In genomic region chr1:67103476-67104248, GRCm38 (mm10) we compare ENCODE assay signal across 13 mouse cellular contexts. TPM values are rescaled to one million over a fixed set of nuclear protein-coding genes. Genes with fewer than 3 reads are reported as not detected.
DNase-seq lines count a peak whose midpoint lies in the region; ATAC-seq and TF ChIP-seq lines count a peak whose summit lies in the region.
"Had no signal": no experiment of that assay in that cellular context is flagged by ENCODE, and none has a peak within 500 bp of the region (broad histone marks: within the 10 kb centered on the region; RNA-seq: fewer than 3 reads in every experiment).

No protein-coding gene starts in this region.

- peak; percentile 5 to 6 for DNase-seq in left cerebral cortex, postnatal 14 days (ENCODE audit: low spot score in 2 of 2)
- no peak for DNase-seq in left cerebral cortex, adult 2 months (ENCODE audit: extremely low spot score in 1 of 2, low spot score in 2 of 2)
- peak; percentile 6 for DNase-seq in ZHBTc4 (ENCODE audit: low read depth, low spot score)
- peak; percentile 22 for DNase-seq in embryo, embryonic 10.5 days (ENCODE audit: low spot score)
- peak; percentile 98 for DNase-seq in liver, adult 2 months (ENCODE audit: extremely low read depth, low read depth, low spot score)
- DNase-seq in spleen, postnatal 4 days (ENCODE audit: low spot score in 2 of 2): no peak
- DNase-seq: adrenal gland, adult 2 months; cerebellum, adult 9-11 months; kidney, postnatal 14 days; left cerebral cortex, postnatal 4 days had no signal

- 18% methylated on average over 12 of the region's 12 CpGs for WGBS in liver, adult 2 months
- WGBS in hindbrain, embryonic 16.5 days: 67% methylated on average over 12 of the region's 12 CpGs

- TF ChIP-seq CTCF in left cerebral cortex, adult 2 months (IDR thresholded peaks at IDR 0.05): no peak
- TF ChIP-seq CTCF in liver, adult 2 months (IDR thresholded peaks at IDR 0.05; ENCODE audit: low read depth, low read length): no peak

- H3K36me3 ChIP-seq in liver, adult 2 months (ENCODE audit: control insufficient read depth, insufficient read depth, low read length): no peaks in the 10 kb centered on the region
- no peaks in the 10 kb centered on the region for H3K36me3 ChIP-seq in hindbrain, embryonic 16.5 days (ENCODE audit: control insufficient read depth, insufficient read depth, low read length)

- no peak overlapping the region for H3K4me3 ChIP-seq in left cerebral cortex, adult 2 months
- no peak overlapping the region for H3K4me3 ChIP-seq in liver, adult 2 months (ENCODE audit: insufficient read depth, low read depth, low read length)
- H3K4me3 ChIP-seq in hindbrain, embryonic 16.5 days (ENCODE audit: low read length): no peak overlapping the region
- H3K4me3 ChIP-seq: forebrain, embryonic 13.5 days; myocyte had no signal

- no peaks in the 10 kb centered on the region for H3K27me3 ChIP-seq in liver, adult 2 months (ENCODE audit: control insufficient read depth, insufficient read depth, low read length)
- H3K27me3 ChIP-seq in hindbrain, embryonic 16.5 days (replicated peaks; ENCODE audit: control insufficient read depth, insufficient read depth, low read length): no peaks in the 10 kb centered on the region
- H3K27me3 ChIP-seq: forebrain, embryonic 13.5 days had no signal

- intact Hi-C loops in left cerebral cortex, postnatal 14 days (cut with DNase I): no loop called here
- intact Hi-C loops in left cerebral cortex, adult 2 months (cut with DNase I): no loop called here

- peaks cover 16% of the 10 kb centered on the region for H3K4me1 ChIP-seq in liver, adult 2 months (ENCODE audit: control insufficient read depth, insufficient read depth, low read length)
- no peaks in the 10 kb centered on the region for H3K4me1 ChIP-seq in hindbrain, embryonic 16.5 days (ENCODE audit: control insufficient read depth, insufficient read depth, low read depth, low read length)
- H3K4me1 ChIP-seq: forebrain, embryonic 13.5 days had no signal

- no peaks in the 10 kb centered on the region for H3K79me2 ChIP-seq in liver, adult 2 months (ENCODE audit: control insufficient read depth, insufficient read depth, low read length)

- no peaks in the 10 kb centered on the region for H3K9me3 ChIP-seq in hindbrain, embryonic 16.5 days (ENCODE audit: control insufficient read depth, low read length)
- H3K9me3 ChIP-seq: forebrain, embryonic 13.5 days had no signal

- H3K27ac ChIP-seq in left cerebral cortex, adult 2 months: no peak overlapping the region
- H3K27ac ChIP-seq in liver, adult 2 months (replicated peaks; ENCODE audit: insufficient read depth, low read depth, low read length): peak overlapping the region; percentile 85
- H3K27ac ChIP-seq in hindbrain, embryonic 16.5 days (ENCODE audit: low read depth, low read length): no peak overlapping the region
- H3K27ac ChIP-seq: forebrain, embryonic 13.5 days had no signal

- no peak overlapping the region for H3K4me2 ChIP-seq in hindbrain, embryonic 16.5 days (ENCODE audit: low read length)
- H3K4me2 ChIP-seq: forebrain, embryonic 13.5 days had no signal

- peak overlapping the region; percentile 21; the same call in 1 of the 2 replicates for H3K9ac ChIP-seq in liver, adult 2 months (ENCODE audit: low read depth, low read length)
- no peak overlapping the region for H3K9ac ChIP-seq in hindbrain, embryonic 16.5 days (ENCODE audit: low read depth, low read length)
- H3K9ac ChIP-seq: forebrain, embryonic 13.5 days had no signal

- no peak for ATAC-seq in hindbrain, embryonic 16.5 days
- ATAC-seq: forebrain, embryonic 13.5 days had no signal

- TF ChIP-seq POLR2A in liver, adult 2 months (IDR thresholded peaks at IDR 0.05; ENCODE audit: extremely low read depth, insufficient read depth, low read length): no peak

RNA-seq across cellular contexts. Expression of gene Cps1, which starts 19.2 kb away (rescaled TPM):
- total RNA-seq in left cerebral cortex, postnatal 14 days (2021): 1 to 10 TPM in 1 of 2 experiments, under 1 TPM in 1; 0.94 to 1.1 TPM
- total RNA-seq in left cerebral cortex, adult 2 months (2021): under 1 TPM; 0.18 to 0.30 TPM
- 3,653 and 4,046 TPM in 2 replicates for total RNA-seq in liver, adult 2 months (2014; rRNA removed)
- polyA plus RNA-seq in liver, adult 2 months (2012; rRNA removed): 745 and 766 TPM in 2 replicates
- 0.09 and 0.20 TPM in 2 replicates for polyA plus RNA-seq in hindbrain, embryonic 16.5 days (2015; fragmentation: Nextera tagmentation; extraction: Ambion mirVana)

Comparison
In these comparisons a context has a peak if more than half of its experiments do, and no peak if none do; other contexts are left out.
1. DNase-seq: peak in left cerebral cortex, postnatal 14 days (2 of 2), ZHBTc4 (single experiment), embryo, embryonic 10.5 days (single experiment) and liver, adult 2 months (single experiment); none in left cerebral cortex, adult 2 months (0 of 2) and spleen, postnatal 4 days (0 of 2).
2. RNA of gene Cps1, which starts 19.2 kb away (total RNA-seq): 3,653 to 4,046 TPM in liver, adult 2 months; 0.94 to 1.1 TPM in left cerebral cortex, postnatal 14 days and 0.18 to 0.30 TPM in left cerebral cortex, adult 2 months; every median in the first group is over 1,000 times any median in the second.